8 mouse cellular contexts compared by ENCODE assay signal in genomic region chr3:88409741-88410644, GRCm38 (mm10). TPM values are rescaled to one million over a fixed set of nuclear protein-coding genes. Genes with fewer than 3 reads are reported as not detected.
DNase-seq lines count a peak whose midpoint lies in the region; ATAC-seq and TF ChIP-seq lines count a peak whose summit lies in the region.

Gene Pmf1, minus strand, starts transcription at chr3:88410331.

- no peaks in the 10 kb centered on the region for H3K36me3 ChIP-seq in ES-Bruce4 (ENCODE audit: control insufficient read depth, insufficient read depth, low read length, poor library complexity, severe bottlenecking)
- H3K36me3 ChIP-seq in forebrain, embryonic 13.5 days (ENCODE audit: poor library complexity, severe bottlenecking) = peaks cover 38% of the 10 kb centered on the region
- H3K36me3 ChIP-seq in liver, postnatal 0 days (replicated peaks; ENCODE audit: insufficient read depth, low read length) = peaks cover 13% of the 10 kb centered on the region
- H3K36me3 ChIP-seq in neural tube, embryonic 14.5 days (ENCODE audit: control insufficient read depth, insufficient read depth, low read length) = peaks cover 21% of the 10 kb centered on the region

- peak within 1 kb of the TSS; percentile 71 for H3K4me3 ChIP-seq in ES-Bruce4 (ENCODE audit: low read depth, low read length)
- peak within 1 kb of the TSS; percentile 71 for H3K4me3 ChIP-seq in forebrain, embryonic 13.5 days
- peak within 1 kb of the TSS; percentile 57 for H3K4me3 ChIP-seq in liver, postnatal 0 days (ENCODE audit: low read depth, low read length)
- H3K4me3 ChIP-seq in neural tube, embryonic 14.5 days (ENCODE audit: low read depth, low read length) = peak within 1 kb of the TSS; percentile 56

- H3K9ac ChIP-seq in ES-Bruce4 (ENCODE audit: low read depth, poor library complexity, severe bottlenecking) = peak within 1 kb of the TSS; percentile 70
- peak within 1 kb of the TSS; percentile 93 for H3K9ac ChIP-seq in forebrain, embryonic 13.5 days
- H3K9ac ChIP-seq in liver, postnatal 0 days (replicated peaks) = peak within 1 kb of the TSS; percentile 75
- peak within 1 kb of the TSS; percentile 73 for H3K9ac ChIP-seq in neural tube, embryonic 14.5 days (replicated peaks; ENCODE audit: low read depth, low read length)

- peaks cover 3% of the 10 kb centered on the region for H3K4me1 ChIP-seq in ES-Bruce4 (ENCODE audit: control insufficient read depth, insufficient read depth, low read length)
- peaks cover 30% of the 10 kb centered on the region for H3K4me1 ChIP-seq in forebrain, embryonic 13.5 days
- peaks cover 45% of the 10 kb centered on the region for H3K4me1 ChIP-seq in liver, postnatal 0 days (ENCODE audit: insufficient read depth)
- 0 out of 2 replicates have a peak, but pooled peaks cover 2% of the 10 kb centered on the region for H3K4me1 ChIP-seq in neural tube, embryonic 14.5 days (ENCODE audit: control insufficient read depth, insufficient read depth, low read length)

- no peaks in the 10 kb centered on the region for H3K27me3 ChIP-seq in ES-Bruce4 (ENCODE audit: control insufficient read depth, insufficient read depth, low read length, poor library complexity, severe bottlenecking)
- H3K27me3 ChIP-seq in forebrain, embryonic 13.5 days = no peaks in the 10 kb centered on the region
- H3K27me3 ChIP-seq in liver, postnatal 0 days (ENCODE audit: insufficient read depth, low read length) = no peaks in the 10 kb centered on the region
- H3K27me3 ChIP-seq in neural tube, embryonic 14.5 days (ENCODE audit: control insufficient read depth, insufficient read depth, low read length) = no peaks in the 10 kb centered on the region

- under 1% methylated on average over 54 of the region's 54 CpGs for WGBS in forebrain, embryonic 13.5 days
- under 1% methylated on average over 54 of the region's 54 CpGs for WGBS in large intestine, adult 2 months
- WGBS in liver, postnatal 0 days (ENCODE audit: insufficient replicate concordance) = under 1% methylated on average over 49 of the region's 54 CpGs
- WGBS in neural tube, embryonic 14.5 days = under 1% methylated on average over 54 of the region's 54 CpGs

- TF ChIP-seq EP300 in ES-Bruce4 (IDR thresholded peaks at IDR 0.05; ENCODE audit: insufficient read depth, low read depth, low read length) = no peak
- TF ChIP-seq EP300 in liver, postnatal 0 days (IDR thresholded peaks at IDR 0.05; ENCODE audit: low read depth) = peak; percentile 46; the same call in 1 of the 2 replicates

- peak; percentile 96 for TF ChIP-seq POLR2A in ES-Bruce4 (IDR thresholded peaks at IDR 0.05; ENCODE audit: insufficient read depth, low read length)

- H3K4me2 ChIP-seq in forebrain, embryonic 13.5 days = peak within 1 kb of the TSS; percentile 65
- H3K4me2 ChIP-seq in liver, postnatal 0 days (ENCODE audit: low read depth, low read length) = peak within 1 kb of the TSS; percentile 85
- H3K4me2 ChIP-seq in neural tube, embryonic 14.5 days (ENCODE audit: low read depth, low read length) = peak within 1 kb of the TSS; percentile 70

- intact Hi-C loops in heart, postnatal 10 days (cut with DNase I) = loop anchor here (2.0 kb wide), 1 partner anchor 15 kb away; the partner anchor contains the start of gene Slc25a44

- no peaks in the 10 kb centered on the region for H3K9me3 ChIP-seq in ES-Bruce4 (replicated peaks; ENCODE audit: control insufficient read depth, insufficient read depth, low read length, poor library complexity, severe bottlenecking)
- no peaks in the 10 kb centered on the region for H3K9me3 ChIP-seq in forebrain, embryonic 13.5 days (replicated peaks)
- H3K9me3 ChIP-seq in liver, postnatal 0 days (ENCODE audit: low read length) = no peaks in the 10 kb centered on the region
- no peaks in the 10 kb centered on the region for H3K9me3 ChIP-seq in neural tube, embryonic 14.5 days (ENCODE audit: control insufficient read depth, low read length)

- ATAC-seq in cerebellum, adult (ENCODE audit: insufficient number of reproducible peaks, low FRiP score, low TSS enrichment) = peak; percentile 79
- ATAC-seq in forebrain, embryonic 13.5 days = peak; percentile 94
- ATAC-seq in liver, postnatal 0 days = peak; percentile 93
- peak; percentile 91 for ATAC-seq in neural tube, embryonic 14.5 days (ENCODE audit: low read depth)

- peak within 1 kb of the TSS; percentile 79 for H3K27ac ChIP-seq in ES-Bruce4 (ENCODE audit: insufficient read depth, low read length)
- H3K27ac ChIP-seq in forebrain, embryonic 13.5 days = peak within 1 kb of the TSS; percentile 92
- peak within 1 kb of the TSS; percentile 96 for H3K27ac ChIP-seq in liver, postnatal 0 days (ENCODE audit: low read depth)
- H3K27ac ChIP-seq in neural tube, embryonic 14.5 days (ENCODE audit: low read depth, low read length) = peak within 1 kb of the TSS; percentile 84

- no peak for TF ChIP-seq CTCF in ES-Bruce4 (IDR thresholded peaks at IDR 0.05; ENCODE audit: low read depth, low read length)
- TF ChIP-seq CTCF in liver, postnatal 0 days (IDR thresholded peaks at IDR 0.05; ENCODE audit: low read depth) = no peak

- DNase-seq in heart, postnatal 10 days = peak; percentile 96 to 97
- DNase-seq in large intestine, adult 2 months (ENCODE audit: low read depth, low spot score) = peak; percentile 81
- DNase-seq in liver, postnatal 0 days = peak; percentile 93
- peak; percentile 95 for DNase-seq in testis, postnatal 10 days (ENCODE audit: low spot score)

RNA-seq across cellular contexts. Expression of gene Pmf1, which starts in this region (rescaled TPM):
- polyA plus RNA-seq in ES-Bruce4 (2011; ENCODE audit: insufficient read depth, insufficient read length, low read depth, missing spikeins) = 88.6 and 102 TPM in 2 replicates
- 107 TPM in 2 replicates for polyA plus RNA-seq in forebrain, embryonic 13.5 days (2015; fragmentation: Nextera tagmentation; extraction: Ambion mirVana)
- 10 to 100 TPM; 43.4 to 49.5 TPM for total RNA-seq in heart, postnatal 10 days (2021)
- polyA plus RNA-seq in large intestine, adult 2 months (2012; rRNA removed) = 67.4 and 70.5 TPM in 2 replicates
- 59.5 and 64.3 TPM in 2 replicates for polyA plus RNA-seq in liver, postnatal 0 days (2015; fragmentation: Nextera tagmentation; extraction: Ambion mirVana)
- 19.3 and 22.2 TPM in 2 replicates for polyA plus RNA-seq in neural tube, embryonic 14.5 days (2014; fragmentation: Nextera tagmentation; extraction: Ambion mirVana)

Comparison
In these comparisons a context has a peak if more than half of its experiments do, and no peak if none do; other contexts are left out.
1. Peak in every context shown above with its lines: DNase-seq, ATAC-seq, H3K4me3 ChIP-seq and H3K27ac ChIP-seq.